Mouse (Mus musculus) cortical plate, adult 2 months (tissue): ENCODE results near the gene Dmrtb1.

Experiments
- CTCF ChIP-seq: fragments of 200-500 bp; IDR thresholded peaks from 2 replicates; pipeline ENCODE4 v1.5.1; 2011; ENCODE audit warnings: mild to moderate bottlenecking, control low read depth, low read length; ENCODE audit not compliant: insufficient read depth; ENCODE audit errors: extremely low read depth
- POLR2A ChIP-seq: fragments of 200-500 bp; IDR thresholded peaks from 2 replicates; pipeline ENCODE4 v1.6.1; 2011; ENCODE audit warnings: mild to moderate bottlenecking, low read length, control low read depth; ENCODE audit not compliant: insufficient read depth; ENCODE audit errors: extremely low read depth

- TF ChIP-seq POLR2A (no peak), CTCF (no peak)
These were observed 49.4 kb downstream of the Dmrtb1 start for GRCm38 (mm10) chr4:107634631-107635030.
